Comparison of ENCODE assay signal across 8 mouse cellular contexts in genomic region chr10:58445850-58446249, GRCm38 (mm10). TPM values are rescaled to one million over a fixed set of nuclear protein-coding genes. Genes with fewer than 3 reads are reported as not detected.
DNase-seq lines count a peak whose midpoint lies in the region; ATAC-seq lines count a peak whose summit lies in the region.

No protein-coding gene starts in this region.

- WGBS in forebrain, embryonic 16.5 days, result 15% methylated on average over 9 of the region's 9 CpGs
- WGBS in midbrain, embryonic 10.5 days, result 29% methylated on average over 9 of the region's 9 CpGs

- DNase-seq in right cerebral cortex, postnatal 36 days (ENCODE audit: low spot score in 2 of 2), result peak; percentile 4 to 6
- no peak for DNase-seq in right cerebral cortex, postnatal 25 days
- DNase-seq in adipocyte (ENCODE audit: low spot score), result peak; percentile 56
- peak; percentile 16 for DNase-seq in kidney, postnatal 10 days
- DNase-seq in midbrain, embryonic 10.5 days (ENCODE audit: low spot score), result peak; percentile 24
- DNase-seq in frontal cortex, postnatal 14 days (ENCODE audit: low spot score in 2 of 2), result no peak
- DNase-seq in adrenal gland, adult 8-10 months, result no peak

- H3K36me3 ChIP-seq in forebrain, embryonic 16.5 days (ENCODE audit: control insufficient read depth, insufficient read depth), result no peaks in the 10 kb centered on the region
- H3K36me3 ChIP-seq in midbrain, embryonic 10.5 days, result no peaks in the 10 kb centered on the region

- H3K4me3 ChIP-seq in forebrain, embryonic 16.5 days (replicated peaks; ENCODE audit: low read length), result peak overlapping the region; percentile 99
- H3K4me3 ChIP-seq in midbrain, embryonic 10.5 days, result peak overlapping the region; percentile 99

- no peaks in the 10 kb centered on the region for H3K9me3 ChIP-seq in forebrain, embryonic 16.5 days (ENCODE audit: control insufficient read depth, low read length)
- H3K9me3 ChIP-seq in midbrain, embryonic 10.5 days (replicated peaks), result no peaks in the 10 kb centered on the region

- peak overlapping the region; percentile 85 for H3K27ac ChIP-seq in forebrain, embryonic 16.5 days (ENCODE audit: low read length)
- peak overlapping the region; percentile 94 for H3K27ac ChIP-seq in midbrain, embryonic 10.5 days (replicated peaks)

- H3K4me2 ChIP-seq in forebrain, embryonic 16.5 days (ENCODE audit: low read length), result peak overlapping the region; percentile 81

- no peak for ATAC-seq in forebrain, embryonic 16.5 days

- H3K27me3 ChIP-seq in forebrain, embryonic 16.5 days (replicated peaks; ENCODE audit: control insufficient read depth, insufficient read depth, low read length), result no peaks in the 10 kb centered on the region
- no peaks in the 10 kb centered on the region for H3K27me3 ChIP-seq in midbrain, embryonic 10.5 days (ENCODE audit: low read depth, poor library complexity, severe bottlenecking)

- peak overlapping the region; percentile 94 for H3K9ac ChIP-seq in forebrain, embryonic 16.5 days (replicated peaks; ENCODE audit: low read depth, low read length)

- peaks cover 13% of the 10 kb centered on the region for H3K4me1 ChIP-seq in forebrain, embryonic 16.5 days (replicated peaks; ENCODE audit: control insufficient read depth, insufficient read depth, low read length)
- peaks cover 15% of the 10 kb centered on the region for H3K4me1 ChIP-seq in midbrain, embryonic 10.5 days

RNA-seq across cellular contexts. Expression of gene Ranbp2, which starts 0.9 kb away (rescaled TPM):
- polyA plus RNA-seq in forebrain, embryonic 16.5 days (2015; fragmentation: Nextera tagmentation; extraction: Ambion mirVana), result 22.8 and 24.8 TPM in 2 replicates
- polyA plus RNA-seq in midbrain, embryonic 10.5 days (2016; fragmentation: Nextera tagmentation; extraction: Ambion mirVana), result 23.9 and 27.2 TPM in 2 replicates
- total RNA-seq in adrenal gland, adult 8-10 months (2022), result 10 to 100 TPM; 71.4 to 82.9 (median 80.8) TPM

RNA-seq across cellular contexts. Expression of gene Ccdc138, which starts 51.9 kb away (rescaled TPM):
- 11.4 and 11.5 TPM in 2 replicates for polyA plus RNA-seq in forebrain, embryonic 16.5 days (2015; fragmentation: Nextera tagmentation; extraction: Ambion mirVana)
- polyA plus RNA-seq in midbrain, embryonic 10.5 days (2016; fragmentation: Nextera tagmentation; extraction: Ambion mirVana), result 16.6 and 18.1 TPM in 2 replicates
- total RNA-seq in adrenal gland, adult 8-10 months (2022), result 1 to 10 TPM; 3.2 to 4.2 (median 3.8) TPM

Comparison
In these comparisons a context has a peak if more than half of its experiments do, and no peak if none do; other contexts are left out.
1. DNase-seq: peak in right cerebral cortex, postnatal 36 days (2 of 2), adipocyte (single experiment), kidney, postnatal 10 days (single experiment) and midbrain, embryonic 10.5 days (single experiment); none in right cerebral cortex, postnatal 25 days (single experiment), frontal cortex, postnatal 14 days (0 of 2) and adrenal gland, adult 8-10 months (single experiment).